Mouse (Mus musculus): ENCODE data around the gene Klhl23. TPM values are rescaled to one million over a fixed set of nuclear protein-coding genes. Genes with fewer than 3 reads are reported as not detected.
"Not testable (repeated sequence)": the region's sequence is repeated elsewhere in the genome, so short reads cannot be mapped to it uniquely, and the experiment has no call there.

Gene Klhl23
- polyA plus RNA-seq, 1 experiment = 30.2 TPM

DNA sequence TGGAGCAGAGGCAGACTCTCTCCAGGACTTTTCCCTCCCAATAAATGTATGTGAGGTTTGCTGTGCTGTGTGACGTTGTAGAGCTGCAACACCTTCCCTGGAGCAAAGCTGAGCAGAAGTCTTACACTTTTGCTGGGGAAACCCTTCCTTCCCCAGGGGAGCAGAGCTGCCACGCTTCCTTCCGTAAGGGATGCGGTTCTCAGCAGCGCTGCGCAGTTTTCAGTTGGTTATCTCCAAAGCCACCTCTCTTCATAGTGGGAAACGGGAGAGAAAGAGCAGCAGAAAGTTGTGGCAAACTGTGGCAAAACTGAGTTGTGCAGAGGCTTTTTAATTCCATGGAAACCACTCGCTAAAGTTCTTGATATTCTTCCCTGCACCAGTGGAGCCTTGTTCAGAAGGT lies 18.0 kb upstream of the Klhl23 start:
- Histone ChIP-seq H3K4me3 (ENCODE audit: insufficient read depth, low read length) (no peak overlapping the region), H3K4me1 (ENCODE audit: control insufficient read depth, insufficient read depth, low read length) (no peaks in the 10 kb centered on the region), H3K27ac (ENCODE audit: insufficient read depth, low read length) (no peak overlapping the region)
- TF ChIP-seq CTCF (IDR thresholded peaks at IDR 0.05; ENCODE audit: borderline replicate concordance, insufficient read depth, low read length) = no peak
- no peak for TF ChIP-seq POLR2A (IDR thresholded peaks at IDR 0.05; ENCODE audit: low read depth, low read length)

DNA sequence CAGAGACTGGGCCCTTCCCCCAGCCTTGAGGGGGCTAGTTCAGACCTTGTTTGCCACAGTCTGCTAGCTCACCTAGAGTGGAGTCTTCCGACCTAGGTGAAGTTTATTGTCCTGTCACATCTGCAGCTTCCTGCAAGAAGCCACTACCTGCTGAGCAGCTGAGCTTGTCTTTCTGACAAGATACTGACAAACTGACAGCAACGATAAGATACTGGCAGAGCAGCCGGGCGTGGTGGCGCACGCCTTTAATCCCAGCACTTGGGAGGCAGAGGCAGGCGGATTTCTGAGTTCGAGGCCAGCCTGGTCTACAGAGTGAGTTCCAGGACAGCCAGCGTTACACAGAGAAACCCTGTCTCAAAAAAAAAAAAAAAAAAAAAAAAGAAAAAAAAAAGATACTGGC lies 17.1 kb upstream of the Klhl23 start:
- H3K4me3 ChIP-seq (ENCODE audit: insufficient read depth, low read length); H3K27ac ChIP-seq (ENCODE audit: insufficient read depth, low read length); H3K4me1 ChIP-seq (ENCODE audit: control insufficient read depth, insufficient read depth, low read length): not testable (repeated sequence)

DNA sequence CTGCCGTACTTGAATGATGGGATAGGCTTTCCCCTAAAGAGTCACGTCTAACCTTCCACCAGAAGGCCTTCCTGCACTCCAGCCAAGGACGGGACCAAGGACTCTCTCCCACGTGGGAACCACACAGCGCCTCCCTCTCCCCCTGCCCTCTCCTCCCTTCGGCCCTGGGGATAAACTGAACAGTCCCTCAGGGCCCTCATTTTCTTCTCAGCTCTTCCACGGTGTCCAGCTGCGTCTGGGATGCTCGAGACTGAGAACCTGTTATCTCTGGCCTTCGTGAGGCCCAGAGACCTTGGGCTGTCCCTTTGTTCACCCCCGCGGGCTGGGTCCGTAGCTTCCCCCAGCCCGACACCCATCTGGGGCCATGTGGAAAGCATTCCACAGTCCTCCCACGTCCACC lies 11.6 kb upstream of the Klhl23 start:
- Histone ChIP-seq H3K4me1 (ENCODE audit: control insufficient read depth, insufficient read depth, low read length) (no peaks in the 10 kb centered on the region), H3K4me3 (ENCODE audit: insufficient read depth, low read length) (no peak overlapping the region), H3K27ac (ENCODE audit: insufficient read depth, low read length) (no peak overlapping the region)
- TF ChIP-seq CTCF (IDR thresholded peaks at IDR 0.05; ENCODE audit: borderline replicate concordance, insufficient read depth, low read length) = no peak
- TF ChIP-seq POLR2A (IDR thresholded peaks at IDR 0.05; ENCODE audit: low read depth, low read length) = no peak

DNA sequence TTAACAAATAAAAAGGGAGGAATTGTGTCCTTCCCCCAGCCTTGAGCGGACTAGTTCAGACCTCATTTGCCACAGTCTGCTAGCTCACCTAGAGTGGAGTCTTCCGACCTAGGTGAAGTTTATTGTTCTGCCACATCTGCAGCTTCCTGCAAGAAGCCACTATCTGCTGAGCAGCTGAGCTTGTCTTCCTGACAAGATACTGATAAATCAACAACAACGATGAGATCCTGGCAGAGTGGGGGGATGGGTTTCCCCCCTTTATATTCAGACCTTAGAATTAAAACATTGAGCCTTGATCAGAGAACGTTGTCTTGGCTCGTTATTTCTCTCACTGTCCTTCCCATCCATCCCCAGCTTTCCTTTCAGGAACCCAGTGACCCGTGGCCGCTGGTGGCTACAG lies 10.4 kb upstream of the Klhl23 start:
- not testable (repeated sequence) for H3K27ac ChIP-seq (ENCODE audit: insufficient read depth, low read length); H3K4me1 ChIP-seq (ENCODE audit: control insufficient read depth, insufficient read depth, low read length); H3K4me3 ChIP-seq (ENCODE audit: insufficient read depth, low read length)

DNA sequence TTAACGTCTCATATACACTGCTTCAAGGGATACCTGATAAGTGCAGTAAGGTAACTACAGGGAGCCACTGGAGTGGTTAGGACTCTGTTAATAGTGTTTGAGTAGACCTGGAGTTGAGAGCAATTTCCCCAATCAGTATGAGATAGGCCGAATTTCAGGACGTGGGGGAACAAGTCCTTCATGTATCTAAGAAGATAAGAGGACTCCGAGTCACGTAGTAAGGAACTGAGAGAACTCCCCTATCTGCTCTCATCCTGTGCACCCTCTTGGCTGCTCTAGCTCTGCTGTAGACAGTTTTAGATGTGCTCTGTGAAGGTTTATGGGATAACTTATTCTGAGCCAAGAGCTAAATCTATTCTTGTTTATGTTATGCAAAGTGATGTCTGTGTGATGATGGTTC lies 5.2 kb upstream of the Klhl23 start:
- TF ChIP-seq CTCF (IDR thresholded peaks at IDR 0.05; ENCODE audit: borderline replicate concordance, insufficient read depth, low read length) (no peak), POLR2A (IDR thresholded peaks at IDR 0.05; ENCODE audit: low read depth, low read length) (no peak)
- H3K27ac ChIP-seq (ENCODE audit: insufficient read depth, low read length) = no peak overlapping the region
- no peaks in the 10 kb centered on the region for H3K4me1 ChIP-seq (ENCODE audit: control insufficient read depth, insufficient read depth, low read length)
- no peak overlapping the region for H3K4me3 ChIP-seq (ENCODE audit: insufficient read depth, low read length)

DNA sequence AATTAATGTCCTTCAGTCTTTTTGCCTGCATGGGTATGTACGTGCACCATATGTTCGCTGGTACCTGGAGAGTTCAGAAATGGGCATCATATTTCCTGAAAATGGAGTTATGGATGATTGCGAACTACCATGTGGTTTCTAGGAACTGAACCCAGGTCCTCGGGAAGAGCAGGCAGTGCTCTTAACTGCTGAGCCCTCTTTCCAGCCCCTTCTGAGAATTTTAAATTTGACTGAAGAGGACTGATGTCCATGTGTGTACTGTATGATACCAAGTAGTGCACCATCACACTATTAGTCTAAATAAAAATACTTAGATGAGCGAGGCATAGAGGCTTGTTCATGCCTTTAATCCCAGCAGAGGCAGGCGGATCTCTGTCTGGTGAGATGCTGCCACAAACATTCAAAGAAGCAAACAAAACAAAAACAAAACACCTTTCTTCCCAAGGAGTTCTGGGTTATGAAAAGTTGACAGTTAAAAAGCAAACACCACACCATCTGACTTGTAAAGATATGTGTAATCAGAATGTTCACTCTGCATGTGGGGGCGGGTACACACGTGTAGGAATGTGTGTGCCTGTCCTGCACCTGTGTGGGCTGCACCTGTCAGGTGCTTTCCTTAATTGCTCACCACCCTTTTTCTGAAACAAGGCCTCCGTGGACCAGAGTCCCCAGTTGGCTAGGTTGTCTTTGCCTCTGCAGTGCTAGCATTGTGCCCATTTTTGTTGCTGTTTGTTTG lies 3.2 kb upstream of the Klhl23 start:
- Histone ChIP-seq H3K27ac (ENCODE audit: insufficient read depth, low read length) (no peak overlapping the region), H3K4me3 (ENCODE audit: insufficient read depth, low read length) (no peak overlapping the region), H3K4me1 (ENCODE audit: control insufficient read depth, insufficient read depth, low read length) (no peaks in the 10 kb centered on the region)
- no peak for TF ChIP-seq POLR2A (IDR thresholded peaks at IDR 0.05; ENCODE audit: low read depth, low read length)
- no peak for TF ChIP-seq CTCF (IDR thresholded peaks at IDR 0.05; ENCODE audit: borderline replicate concordance, insufficient read depth, low read length)

DNA sequence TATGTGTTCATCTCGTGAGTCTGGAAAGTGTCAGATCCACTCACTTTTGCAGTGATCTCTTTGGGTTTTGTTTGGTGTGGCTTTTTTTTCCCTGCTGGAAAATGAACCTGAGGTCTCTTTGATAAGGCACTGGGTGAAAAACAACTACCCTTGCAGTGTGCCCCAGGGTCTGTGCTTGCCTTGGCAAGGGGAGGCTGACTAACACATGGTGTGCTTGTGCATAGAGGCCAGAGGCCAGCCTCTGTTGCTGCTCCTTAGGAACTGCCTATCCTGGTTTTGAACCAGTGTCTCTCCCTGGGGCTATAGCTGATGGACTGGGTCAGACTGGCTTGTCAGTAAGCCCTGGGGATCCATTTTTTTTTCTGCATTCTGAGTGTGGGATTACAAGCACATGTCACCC lies 1.5 kb upstream of the Klhl23 start:
- Histone ChIP-seq H3K4me3 (ENCODE audit: insufficient read depth, low read length) (no peak overlapping the region), H3K4me1 (ENCODE audit: control insufficient read depth, insufficient read depth, low read length) (no peaks in the 10 kb centered on the region; the same call in 1 of the 2 replicates), H3K27ac (ENCODE audit: insufficient read depth, low read length) (no peak overlapping the region)
- no peak for TF ChIP-seq POLR2A (IDR thresholded peaks at IDR 0.05; ENCODE audit: low read depth, low read length)
- no peak for TF ChIP-seq CTCF (IDR thresholded peaks at IDR 0.05; ENCODE audit: borderline replicate concordance, insufficient read depth, low read length)

DNA sequence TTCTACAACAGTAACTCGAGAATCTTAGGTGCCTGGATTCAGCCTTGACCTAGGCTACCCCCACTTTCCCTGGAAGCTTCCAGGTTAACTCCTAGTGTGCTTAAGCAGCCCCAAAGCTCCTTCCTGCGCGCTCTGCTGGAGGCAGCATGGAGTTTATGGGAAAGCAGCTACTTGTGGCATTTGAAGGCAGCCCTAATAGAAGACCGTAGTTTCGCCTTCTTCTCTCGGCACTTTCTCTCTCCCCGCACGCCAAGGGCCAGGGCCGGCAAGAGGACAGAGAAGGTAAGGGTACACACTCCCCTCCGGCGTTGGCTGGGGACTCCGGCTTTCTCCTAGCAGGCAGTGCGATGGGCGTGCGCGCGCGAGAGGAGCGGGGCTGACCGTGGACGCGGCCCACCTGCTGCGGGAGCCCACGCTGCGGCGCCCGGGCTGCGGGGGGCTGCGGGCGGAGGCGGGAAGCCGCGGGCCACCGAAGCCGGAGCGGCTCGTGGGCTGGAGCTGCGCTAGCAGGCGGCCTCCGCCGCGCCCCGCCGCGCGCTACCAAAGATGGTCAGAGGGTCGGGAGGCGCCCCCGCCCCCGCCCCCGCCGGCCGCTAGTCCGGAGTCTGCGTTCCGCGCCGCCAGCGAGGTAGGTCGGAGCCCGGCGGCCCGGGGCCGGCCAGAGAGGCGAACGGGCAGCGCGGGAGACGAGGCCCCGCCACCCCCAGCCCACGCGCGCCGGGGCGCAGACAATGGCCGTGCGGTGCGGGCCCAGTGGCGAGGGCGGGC lies 801 bp downstream of the Klhl23 start:
- TF ChIP-seq POLR2A (IDR thresholded peaks at IDR 0.05; ENCODE audit: low read depth, low read length) (peak; percentile 45), CTCF (IDR thresholded peaks at IDR 0.05; ENCODE audit: borderline replicate concordance, insufficient read depth, low read length) (no peak)
- Histone ChIP-seq H3K4me1 (ENCODE audit: control insufficient read depth, insufficient read depth, low read length) (no peaks in the 10 kb centered on the region; the same call in 1 of the 2 replicates), H3K27ac (ENCODE audit: insufficient read depth, low read length) (no peak overlapping the region), H3K4me3 (ENCODE audit: insufficient read depth, low read length) (peak overlapping the region; percentile 56)

DNA sequence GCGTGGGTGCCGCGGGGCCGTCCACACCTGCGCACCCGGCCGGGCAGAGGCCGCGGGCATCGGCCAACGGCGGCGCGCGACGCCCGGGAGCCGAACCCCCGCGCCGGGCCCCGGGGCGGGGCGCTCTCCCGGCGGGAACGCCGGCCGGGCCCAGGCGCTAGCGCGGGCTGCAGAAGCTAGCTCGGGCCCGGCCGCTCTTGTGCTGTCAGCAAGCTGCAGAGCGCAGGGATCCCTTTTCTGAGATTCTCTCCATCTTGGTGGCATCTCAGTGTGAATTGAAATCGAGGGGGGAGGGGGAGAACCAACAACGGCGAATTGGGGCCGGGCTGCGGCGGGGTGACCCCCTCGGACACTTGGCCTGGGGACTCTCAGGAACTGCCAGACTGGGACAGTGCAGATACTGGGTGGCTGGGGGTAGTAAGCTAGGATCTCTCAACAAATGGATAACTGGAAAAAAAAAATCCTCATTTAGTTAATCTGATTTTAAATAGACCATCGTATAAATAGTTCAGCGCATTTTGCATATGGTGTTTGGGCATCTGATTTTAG lies 1.5 kb downstream of the Klhl23 start:
- Histone ChIP-seq H3K4me1 (ENCODE audit: control insufficient read depth, insufficient read depth, low read length) (no peaks in the 10 kb centered on the region; the same call in 1 of the 2 replicates), H3K4me3 (ENCODE audit: insufficient read depth, low read length) (peak overlapping the region; percentile 56), H3K27ac (ENCODE audit: insufficient read depth, low read length) (no peak overlapping the region)
- TF ChIP-seq POLR2A (IDR thresholded peaks at IDR 0.05; ENCODE audit: low read depth, low read length) = no peak
- TF ChIP-seq CTCF (IDR thresholded peaks at IDR 0.05; ENCODE audit: borderline replicate concordance, insufficient read depth, low read length) = no peak

DNA sequence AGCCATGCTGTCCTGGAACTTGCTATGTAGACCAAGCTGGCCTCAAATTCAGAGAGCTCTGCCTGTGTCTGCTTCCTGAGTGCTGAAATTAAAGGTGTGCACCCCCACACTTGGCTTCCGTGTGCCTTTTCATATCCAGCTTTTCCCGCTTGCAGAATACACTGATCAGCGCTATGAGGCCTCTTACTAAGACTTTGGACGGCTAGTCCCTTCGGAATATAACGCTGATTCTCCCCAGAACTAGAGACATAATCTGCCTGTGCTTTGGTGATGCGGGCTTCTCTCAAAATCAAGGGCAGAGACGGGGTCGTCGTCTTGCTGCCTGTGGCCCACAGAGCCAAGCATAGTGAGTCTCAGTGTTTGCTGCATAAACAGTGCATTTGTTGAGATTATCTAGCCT lies 4.2 kb downstream of the Klhl23 start:
- Histone ChIP-seq H3K27ac (ENCODE audit: insufficient read depth, low read length) (no peak overlapping the region), H3K4me3 (ENCODE audit: insufficient read depth, low read length) (no peak overlapping the region), H3K4me1 (ENCODE audit: control insufficient read depth, insufficient read depth, low read length) (no peaks in the 10 kb centered on the region; the same call in 1 of the 2 replicates)
- no peak for TF ChIP-seq POLR2A (IDR thresholded peaks at IDR 0.05; ENCODE audit: low read depth, low read length)
- no peak for TF ChIP-seq CTCF (IDR thresholded peaks at IDR 0.05; ENCODE audit: borderline replicate concordance, insufficient read depth, low read length)

Data from embryonic fibroblast, embryonic 13.5 days (primary cell).